Mouse (Mus musculus) kidney, adult 2 months (tissue): Measurements from ENCODE around the gene Atp5h.

Source experiments
- CTCF ChIP-seq: fragments of 200-500 bp; conservative IDR thresholded peaks from 2 replicates; pipeline ENCODE4 v1.5.1; 2011; ENCODE audit warnings: low read depth, mild to moderate bottlenecking, control low read depth, low read length, moderate library complexity, mixed read lengths; ENCODE audit not compliant: insufficient read depth, insufficient read length
- POLR2A ChIP-seq: fragments of 200-500 bp; IDR thresholded peaks from one replicate; pipeline ENCODE4 v1.6.1; 2011; ENCODE audit warnings: low read depth, low read length, control low read depth

DNA sequence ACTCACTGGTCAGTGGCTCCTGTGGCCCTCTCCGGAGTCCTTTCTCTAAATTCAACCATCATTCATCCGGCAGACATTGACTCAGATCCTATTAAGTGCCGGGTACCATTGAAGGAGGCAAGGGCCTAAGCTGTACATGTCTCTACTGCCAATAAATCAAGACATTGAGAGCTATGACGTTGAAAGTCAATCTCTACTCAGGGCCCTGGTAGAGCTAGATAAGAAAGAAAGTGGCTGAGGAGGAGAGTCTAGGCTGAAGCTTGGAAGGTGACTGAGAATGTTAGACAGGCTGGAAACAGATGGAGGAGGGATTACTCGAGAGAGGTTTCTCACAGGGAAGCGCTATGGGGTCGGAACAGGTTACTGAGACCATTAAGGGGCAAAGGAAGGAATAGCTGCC lies 49.4 kb downstream of the Atp5h start:
- TF ChIP-seq POLR2A (no peak), CTCF (no peak)
